Mouse (Mus musculus): Measurements from ENCODE around the gene Cenps.
"Not testable (repeated sequence)": the region's sequence is repeated elsewhere in the genome, so short reads cannot be mapped to it uniquely, and the experiment has no call there.

Gene Cenps

GRCm38 (mm10) chr4:149125341-149126114 lies 11.9 kb downstream of the Cenps start:
- CTCF ChIA-PET: interaction anchor here (0.7 kb wide), 1 partner anchor 19 kb away, joined by 11 read pairs; no protein-coding TSS in a partner anchor

- CTCF ChIA-PET: interaction anchor here (0.8 kb wide), 1 partner anchor 17 kb away, joined by 3 read pairs; no protein-coding TSS in a partner anchor
Observed at GRCm38 (mm10) chr4:149123432-149123831, 14.0 kb downstream of the Cenps start.

- CTCF ChIA-PET: not testable (repeated sequence)
Observed at GRCm38 (mm10) chr4:149119978-149120562, 17.4 kb downstream of the Cenps start.

- CTCF ChIA-PET: interaction anchor here (0.7 kb wide), 1 partner anchor 514 kb away, joined by 4 read pairs; no protein-coding TSS in a partner anchor
Observed at GRCm38 (mm10) chr4:149103875-149104561, 33.4 kb downstream of the Cenps start, which contains the start of gene Dffa. Gene Dffa, plus strand, starts transcription at chr4:149104146.

GRCm38 (mm10) chr4:149101456-149101855 lies 36.0 kb downstream of the Cenps start:
- CTCF ChIA-PET: no interaction called here

- CTCF ChIA-PET: interaction anchor here (0.6 kb wide), 2 partner anchors 27 to 671 kb away, joined by 3 to 5 read pairs; no protein-coding TSS in a partner anchor
Observed at GRCm38 (mm10) chr4:149100449-149100848, 37.0 kb downstream of the Cenps start.

- CTCF ChIA-PET: no interaction called here
Observed at GRCm38 (mm10) chr4:149099369-149100017, 37.9 kb downstream of the Cenps start, which contains the start of gene Pex14. Gene Pex14, minus strand, starts transcription at chr4:149099876.

GRCm38 (mm10) chr4:149098571-149098970 lies 38.9 kb downstream of the Cenps start:
- CTCF ChIA-PET: no interaction called here

GRCm38 (mm10) chr4:149097956-149098355 lies 39.5 kb downstream of the Cenps start:
- CTCF ChIA-PET: no interaction called here

- CTCF ChIA-PET: no interaction called here
Observed at GRCm38 (mm10) chr4:149091364-149091763, 46.1 kb downstream of the Cenps start.

GRCm38 (mm10) chr4:149085381-149085780 lies 52.0 kb downstream of the Cenps start:
- CTCF ChIA-PET: no interaction called here

- CTCF ChIA-PET: no interaction called here
Observed at GRCm38 (mm10) chr4:149081528-149081927, 55.9 kb downstream of the Cenps start.

- CTCF ChIA-PET: no interaction called here
Observed at GRCm38 (mm10) chr4:149080111-149080510, 57.3 kb downstream of the Cenps start.

- CTCF ChIA-PET: interaction anchor here (0.6 kb wide), 1 partner anchor 511 kb away, joined by 6 read pairs; no protein-coding TSS in a partner anchor
Observed at GRCm38 (mm10) chr4:149079629-149080028, 57.8 kb downstream of the Cenps start.

GRCm38 (mm10) chr4:149078261-149078660 lies 59.2 kb downstream of the Cenps start:
- CTCF ChIA-PET: interaction anchor here (0.6 kb wide), 2 partner anchors 12 to 1057 kb away, joined by 3 to 12 read pairs; no protein-coding TSS in a partner anchor
